Mouse (Mus musculus): ENCODE measurements around the gene Greb1. TPM values are rescaled to one million over a fixed set of nuclear protein-coding genes. Genes with fewer than 3 reads are reported as not detected.

The Greb1 gene
- polyA plus RNA-seq, 1 experiment, result 0.48 TPM

DNA sequence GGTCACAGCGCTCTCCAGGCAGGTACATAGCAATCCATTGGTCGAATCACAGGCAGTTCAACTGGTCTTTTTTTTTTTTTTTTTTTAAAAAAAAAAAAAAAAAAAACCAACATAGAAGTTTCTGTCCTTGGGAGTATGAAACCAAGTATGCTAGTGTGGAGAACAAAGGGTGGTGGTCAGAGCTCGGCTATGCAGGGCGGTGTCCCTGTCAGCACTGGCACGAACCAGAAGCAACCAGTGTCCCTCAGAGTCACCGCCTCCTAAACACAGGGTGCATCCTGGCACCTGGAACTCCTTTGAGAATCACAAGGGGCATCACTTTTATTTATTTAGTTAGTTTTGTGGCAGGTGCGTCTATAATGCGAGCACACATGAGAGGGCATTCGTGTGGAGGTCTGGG is 47.1 kb downstream of the Greb1 start:
- Histone ChIP-seq H3K4me3 (ENCODE audit: insufficient read depth, low read length) (no peak overlapping the region), H3K27ac (ENCODE audit: insufficient read depth, low read length) (no peak overlapping the region), H3K4me1 (ENCODE audit: control insufficient read depth, insufficient read depth, low read length) (no peaks in the 10 kb centered on the region)
- no peak for TF ChIP-seq CTCF (IDR thresholded peaks at IDR 0.05; ENCODE audit: extremely low read depth, insufficient read depth, low read length)
- no peak for TF ChIP-seq POLR2A (IDR thresholded peaks at IDR 0.05; ENCODE audit: extremely low read depth, insufficient read depth, low read length)

DNA sequence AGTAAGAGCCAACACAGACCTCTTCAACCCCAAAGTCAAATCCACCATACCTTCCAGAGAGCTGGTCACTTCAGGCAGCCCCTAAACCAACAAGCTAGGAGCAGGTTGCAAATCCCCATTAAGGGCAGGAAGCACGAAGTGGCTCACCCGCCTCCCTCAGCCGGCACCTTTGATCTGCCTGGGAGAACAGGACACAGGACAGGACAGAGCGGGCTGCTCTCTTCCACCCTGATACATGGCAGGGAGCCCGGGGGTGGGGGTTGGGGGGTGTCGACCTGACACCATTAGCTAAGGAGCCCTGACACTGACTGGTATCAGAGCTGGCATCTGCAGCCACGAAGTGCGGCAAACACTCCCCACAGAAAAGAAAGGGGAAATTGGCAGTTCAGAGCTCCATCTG is 47.6 kb downstream of the Greb1 start:
- TF ChIP-seq POLR2A (IDR thresholded peaks at IDR 0.05; ENCODE audit: extremely low read depth, insufficient read depth, low read length), result no peak
- no peak for TF ChIP-seq CTCF (IDR thresholded peaks at IDR 0.05; ENCODE audit: extremely low read depth, insufficient read depth, low read length)
- H3K27ac ChIP-seq (ENCODE audit: insufficient read depth, low read length), result no peak overlapping the region
- no peaks in the 10 kb centered on the region for H3K4me1 ChIP-seq (ENCODE audit: control insufficient read depth, insufficient read depth, low read length)
- no peak overlapping the region for H3K4me3 ChIP-seq (ENCODE audit: insufficient read depth, low read length)

DNA sequence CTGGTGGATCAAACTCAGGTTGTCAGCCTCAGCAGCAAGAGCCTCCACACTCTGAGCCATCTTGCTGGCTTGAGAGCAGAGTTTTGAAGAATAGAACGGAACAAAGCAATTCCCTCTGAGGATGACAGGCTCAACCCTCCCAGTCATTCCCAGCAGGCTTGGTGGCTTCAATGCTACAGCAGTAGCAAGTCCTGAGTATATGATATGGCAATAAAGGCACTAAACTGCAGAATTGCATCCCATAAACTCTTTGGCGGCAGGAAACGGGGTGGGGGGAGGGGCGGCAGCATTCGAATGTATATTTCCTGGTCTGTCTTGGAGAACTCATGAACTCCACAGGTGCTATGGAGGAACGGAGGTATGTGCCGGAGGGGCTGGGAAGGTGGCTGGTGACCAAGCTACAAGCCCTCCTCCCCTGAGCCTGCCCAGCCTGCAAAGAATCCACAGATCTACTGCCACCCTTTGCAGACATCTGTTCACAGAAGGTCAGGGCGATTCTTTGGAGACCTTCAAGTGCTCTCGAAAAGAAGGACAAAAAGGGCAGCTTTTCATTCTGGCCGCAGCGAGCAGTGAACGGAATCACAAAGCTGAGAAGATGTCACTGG is 48.3 kb downstream of the Greb1 start:
- H3K4me3 ChIP-seq (ENCODE audit: insufficient read depth, low read length), result no peak overlapping the region
- TF ChIP-seq POLR2A (IDR thresholded peaks at IDR 0.05; ENCODE audit: extremely low read depth, insufficient read depth, low read length) (no peak), CTCF (IDR thresholded peaks at IDR 0.05; ENCODE audit: extremely low read depth, insufficient read depth, low read length) (no peak)
- no peak overlapping the region for H3K27ac ChIP-seq (ENCODE audit: insufficient read depth, low read length)
- no peaks in the 10 kb centered on the region for H3K4me1 ChIP-seq (ENCODE audit: control insufficient read depth, insufficient read depth, low read length)

DNA sequence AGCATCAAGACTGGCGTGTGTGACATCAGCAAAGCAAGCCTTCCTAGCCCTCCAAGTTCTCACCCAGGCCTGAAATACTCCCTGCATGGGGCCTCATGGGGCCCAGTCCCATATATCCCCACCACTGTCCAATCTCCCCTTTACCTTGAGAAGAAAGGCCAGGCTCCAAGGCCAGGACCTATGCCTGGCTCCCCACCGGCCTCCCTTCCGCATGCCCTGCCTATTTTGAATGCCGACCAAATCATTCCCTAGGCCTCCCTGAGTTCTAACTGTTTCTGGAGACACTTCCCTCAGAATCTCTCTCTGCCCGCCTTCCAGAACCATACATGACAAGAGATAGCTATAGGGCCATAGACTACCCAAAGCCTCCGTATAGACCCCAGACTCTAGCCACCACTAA is 49.1 kb downstream of the Greb1 start:
- Histone ChIP-seq H3K4me3 (ENCODE audit: insufficient read depth, low read length) (no peak overlapping the region), H3K27ac (ENCODE audit: insufficient read depth, low read length) (no peak overlapping the region), H3K4me1 (ENCODE audit: control insufficient read depth, insufficient read depth, low read length) (no peaks in the 10 kb centered on the region)
- TF ChIP-seq POLR2A (IDR thresholded peaks at IDR 0.05; ENCODE audit: extremely low read depth, insufficient read depth, low read length), result no peak
- no peak for TF ChIP-seq CTCF (IDR thresholded peaks at IDR 0.05; ENCODE audit: extremely low read depth, insufficient read depth, low read length)

DNA sequence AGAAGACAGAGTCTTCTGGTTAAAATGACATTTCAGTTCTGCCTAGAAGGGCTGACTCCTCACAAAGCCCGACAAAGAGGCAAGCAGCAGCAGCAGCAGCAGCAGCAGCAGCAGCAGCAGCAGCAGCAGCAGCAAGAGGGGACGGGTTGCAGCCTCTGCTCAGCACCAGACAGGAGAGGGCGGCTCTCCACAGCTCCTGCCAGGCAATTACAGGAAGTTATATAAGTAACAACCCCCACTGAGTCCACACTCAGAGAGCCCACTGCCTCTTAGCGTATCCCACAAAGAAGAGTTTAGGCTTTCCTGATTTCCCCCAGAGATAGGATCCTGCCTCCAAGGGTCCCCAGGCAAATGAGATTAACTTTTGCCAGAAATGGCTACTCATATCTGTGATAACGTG is 60.6 kb downstream of the Greb1 start:
- Histone ChIP-seq H3K4me1 (ENCODE audit: control insufficient read depth, insufficient read depth, low read length) (no peaks in the 10 kb centered on the region), H3K4me3 (ENCODE audit: insufficient read depth, low read length) (no peak overlapping the region), H3K27ac (ENCODE audit: insufficient read depth, low read length) (no peak overlapping the region)
- TF ChIP-seq CTCF (IDR thresholded peaks at IDR 0.05; ENCODE audit: extremely low read depth, insufficient read depth, low read length), result no peak
- no peak for TF ChIP-seq POLR2A (IDR thresholded peaks at IDR 0.05; ENCODE audit: extremely low read depth, insufficient read depth, low read length)

DNA sequence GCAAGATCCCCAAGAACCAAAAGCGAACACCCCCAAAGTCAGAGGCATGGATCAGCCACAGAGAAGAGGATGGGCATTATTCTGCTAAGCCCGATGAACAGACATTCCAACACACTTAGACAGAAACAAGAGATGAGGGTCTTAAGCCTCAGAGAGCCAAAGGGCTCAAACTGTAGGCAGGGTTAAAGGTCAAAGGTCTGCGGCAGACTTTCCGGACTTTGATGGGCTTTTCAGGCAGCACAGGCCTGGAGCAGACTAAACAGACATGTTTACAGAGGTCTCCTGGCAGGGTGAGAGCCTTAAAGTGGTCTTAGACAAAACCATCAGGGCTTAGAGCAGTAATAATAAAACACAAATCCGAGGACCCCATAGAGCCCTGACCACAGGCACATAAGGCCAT is 63.4 kb downstream of the Greb1 start:
- H3K4me3 ChIP-seq (ENCODE audit: insufficient read depth, low read length), result no peak overlapping the region
- no peak for TF ChIP-seq POLR2A (IDR thresholded peaks at IDR 0.05; ENCODE audit: extremely low read depth, insufficient read depth, low read length)
- no peak for TF ChIP-seq CTCF (IDR thresholded peaks at IDR 0.05; ENCODE audit: extremely low read depth, insufficient read depth, low read length)
- H3K27ac ChIP-seq (ENCODE audit: insufficient read depth, low read length), result no peak overlapping the region
- no peaks in the 10 kb centered on the region for H3K4me1 ChIP-seq (ENCODE audit: control insufficient read depth, insufficient read depth, low read length)

DNA sequence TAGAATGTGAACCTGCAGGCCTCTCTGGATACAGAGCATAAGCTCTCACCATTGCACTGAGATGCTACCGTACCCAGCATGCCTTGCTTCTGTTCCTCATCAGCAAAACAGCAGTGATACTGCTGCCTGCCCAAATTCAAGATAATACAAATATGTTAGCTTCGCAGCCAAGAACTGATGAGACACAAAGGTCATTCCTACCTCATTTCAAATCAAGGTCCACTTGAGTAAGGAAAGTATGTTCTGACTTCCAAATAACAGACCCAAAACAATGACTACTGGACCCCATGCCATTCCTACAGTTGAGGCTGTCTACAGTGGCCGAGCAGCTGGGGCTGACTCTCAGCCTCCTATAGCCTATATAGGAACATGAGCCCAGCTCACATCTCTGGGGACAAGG is 66.0 kb downstream of the Greb1 start:
- no peaks in the 10 kb centered on the region for H3K4me1 ChIP-seq (ENCODE audit: control insufficient read depth, insufficient read depth, low read length)
- no peak for TF ChIP-seq CTCF (IDR thresholded peaks at IDR 0.05; ENCODE audit: extremely low read depth, insufficient read depth, low read length)
- no peak for TF ChIP-seq POLR2A (IDR thresholded peaks at IDR 0.05; ENCODE audit: extremely low read depth, insufficient read depth, low read length)
- no peak overlapping the region for H3K4me3 ChIP-seq (ENCODE audit: insufficient read depth, low read length)
- no peak overlapping the region for H3K27ac ChIP-seq (ENCODE audit: insufficient read depth, low read length)

DNA sequence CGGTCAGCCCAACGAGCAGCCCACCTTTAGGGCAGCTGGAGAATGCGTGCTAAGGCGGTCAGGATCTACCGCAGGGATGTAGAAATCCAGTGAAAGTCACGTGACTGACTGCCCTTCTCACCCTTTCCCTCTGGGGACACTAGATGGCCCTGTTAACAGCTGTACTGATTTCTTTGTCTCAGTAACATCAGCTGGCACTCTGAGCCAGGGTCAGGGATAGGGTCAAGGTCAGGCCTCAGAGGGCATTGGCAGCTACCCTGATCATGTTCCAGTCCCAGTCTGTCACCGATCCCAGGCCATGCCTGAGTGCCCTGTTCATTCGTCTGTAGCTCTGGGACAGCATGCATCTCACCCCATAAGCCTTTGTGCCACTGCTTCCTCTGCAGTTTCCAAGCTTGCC is 66.7 kb downstream of the Greb1 start:
- H3K27ac ChIP-seq (ENCODE audit: insufficient read depth, low read length), result no peak overlapping the region
- no peak for TF ChIP-seq CTCF (IDR thresholded peaks at IDR 0.05; ENCODE audit: extremely low read depth, insufficient read depth, low read length)
- TF ChIP-seq POLR2A (IDR thresholded peaks at IDR 0.05; ENCODE audit: extremely low read depth, insufficient read depth, low read length), result no peak
- H3K4me3 ChIP-seq (ENCODE audit: insufficient read depth, low read length), result no peak overlapping the region
- no peaks in the 10 kb centered on the region for H3K4me1 ChIP-seq (ENCODE audit: control insufficient read depth, insufficient read depth, low read length)

DNA sequence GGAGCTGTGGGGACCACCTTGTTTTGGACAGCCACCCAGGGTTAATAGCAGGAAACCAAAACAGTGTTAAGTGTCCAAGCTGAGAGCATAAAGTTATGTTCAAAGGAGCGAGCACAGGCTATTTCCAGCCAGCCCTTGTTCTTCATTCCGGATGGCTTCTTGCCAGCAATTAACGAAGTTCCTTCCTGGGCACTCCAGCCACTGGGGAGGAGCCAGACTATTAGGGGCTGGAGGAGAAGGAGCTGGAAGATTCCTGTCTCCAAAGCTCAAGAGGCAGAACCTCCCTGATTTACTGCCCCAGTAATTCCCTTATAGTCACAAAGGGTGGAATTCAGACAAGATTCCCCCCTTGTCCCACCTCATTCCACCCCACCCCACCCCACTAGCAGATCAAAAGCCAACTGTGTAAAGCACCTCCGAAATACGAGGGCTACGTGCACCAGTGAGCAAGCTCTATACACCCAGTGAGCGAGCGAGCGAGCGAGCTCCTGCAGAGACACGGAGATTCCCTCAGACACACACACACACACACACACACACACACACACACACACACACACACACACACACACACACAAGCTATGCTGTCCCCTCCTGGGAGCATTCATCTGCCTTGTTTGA is 69.5 kb downstream of the Greb1 start:
- TF ChIP-seq POLR2A (IDR thresholded peaks at IDR 0.05; ENCODE audit: extremely low read depth, insufficient read depth, low read length) (no peak), CTCF (IDR thresholded peaks at IDR 0.05; ENCODE audit: extremely low read depth, insufficient read depth, low read length) (no peak)
- Histone ChIP-seq H3K4me3 (ENCODE audit: insufficient read depth, low read length) (no peak overlapping the region), H3K4me1 (ENCODE audit: control insufficient read depth, insufficient read depth, low read length) (no peaks in the 10 kb centered on the region), H3K27ac (ENCODE audit: insufficient read depth, low read length) (no peak overlapping the region)

DNA sequence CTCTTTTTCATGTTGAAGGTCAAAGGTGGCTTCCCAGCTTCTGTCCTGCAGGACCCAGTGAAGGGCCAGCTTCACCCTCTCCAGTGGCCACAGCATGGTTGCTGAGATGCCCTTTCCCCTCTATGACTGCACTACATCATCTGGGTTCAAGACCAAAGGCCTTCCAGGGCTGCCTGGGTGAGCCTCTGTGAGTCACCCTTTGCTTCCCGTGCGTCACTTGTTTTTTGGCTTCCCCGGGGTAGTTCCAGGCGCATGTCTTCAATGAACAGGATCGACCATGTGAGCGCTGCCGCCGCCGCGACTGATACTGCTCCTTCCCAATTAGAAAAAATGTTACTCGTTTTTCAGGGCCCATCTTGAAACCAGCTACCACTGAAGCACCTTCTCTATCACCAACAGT is 70.5 kb downstream of the Greb1 start:
- H3K4me1 ChIP-seq (ENCODE audit: control insufficient read depth, insufficient read depth, low read length), result no peaks in the 10 kb centered on the region
- H3K27ac ChIP-seq (ENCODE audit: insufficient read depth, low read length), result no peak overlapping the region
- TF ChIP-seq POLR2A (IDR thresholded peaks at IDR 0.05; ENCODE audit: extremely low read depth, insufficient read depth, low read length), result no peak
- no peak for TF ChIP-seq CTCF (IDR thresholded peaks at IDR 0.05; ENCODE audit: extremely low read depth, insufficient read depth, low read length)
- H3K4me3 ChIP-seq (ENCODE audit: insufficient read depth, low read length), result no peak overlapping the region

Data from cortical plate, adult 2 months (tissue).